Mouse (Mus musculus): ENCODE results near the gene Nlrp6. TPM values are rescaled to one million over a fixed set of nuclear protein-coding genes. Genes with fewer than 3 reads are reported as not detected.

Gene Nlrp6
- polyA plus RNA-seq, 1 experiment from 2014 or later: 0.20 TPM

GRCm38 (mm10) chr7:140897863-140898262, 22.8 kb upstream of the Nlrp6 start:
- Histone ChIP-seq H3K9me3 (no peaks in the 10 kb centered on the region), H3K27me3 (replicated peaks) (no peaks in the 10 kb centered on the region), H3K9ac (no peak overlapping the region), H3K4me3 (no peak overlapping the region), H3K36me3 (peaks cover 62% of the 10 kb centered on the region), H3K4me2 (no peak overlapping the region), H3K4me1 (peaks cover 21% of the 10 kb centered on the region), H3K27ac (replicated peaks) (no peak overlapping the region)
- ATAC-seq (ENCODE audit: extremely low read depth, insufficient number of reproducible peaks, low FRiP score, low TSS enrichment): no peak
- WGBS: 85% methylated on average over 7 of the region's 7 CpGs

- peak overlapping the region; percentile 42; the same call in 1 of the 2 replicates for H3K4me3 ChIP-seq
- H3K4me2 ChIP-seq: peak overlapping the region; percentile 59
- H3K9ac ChIP-seq: peak overlapping the region; percentile 79
- no peak for ATAC-seq (ENCODE audit: extremely low read depth, insufficient number of reproducible peaks, low FRiP score, low TSS enrichment)
- H3K36me3 ChIP-seq: peaks cover 50% of the 10 kb centered on the region
- peaks cover 21% of the 10 kb centered on the region for H3K4me1 ChIP-seq
- H3K27ac ChIP-seq (replicated peaks): peak overlapping the region; percentile 83; the same call in 1 of the 2 replicates
- WGBS: 61% methylated on average over 3 of the region's 3 CpGs
- peaks cover 2% of the 10 kb centered on the region; the same call in 1 of the 2 replicates for H3K27me3 ChIP-seq (replicated peaks)
- H3K9me3 ChIP-seq: no peaks in the 10 kb centered on the region
These were observed 21.6 kb upstream of the Nlrp6 start for GRCm38 (mm10) chr7:140899121-140899520.

- ATAC-seq (ENCODE audit: extremely low read depth, insufficient number of reproducible peaks, low FRiP score, low TSS enrichment): no peak
- 42% methylated on average over 10 of the region's 10 CpGs for WGBS
- H3K4me3 ChIP-seq: peak within 1 kb of the TSS; percentile 42
These were observed 20.5 kb upstream of the Nlrp6 start, which contains the start of gene Cox8b for GRCm38 (mm10) chr7:140900220-140900619. TSS of gene Cox8b (minus strand) at chr7:140900446.

GRCm38 (mm10) chr7:140902036-140902875, 18.4 kb upstream of the Nlrp6 start:
- ATAC-seq (ENCODE audit: extremely low read depth, insufficient number of reproducible peaks, low FRiP score, low TSS enrichment): no peak
- WGBS: 81% methylated on average over 15 of the region's 15 CpGs
- H3K36me3 ChIP-seq: peaks cover 22% of the 10 kb centered on the region
- no peak overlapping the region; the same call in 1 of the 2 replicates for H3K9ac ChIP-seq
- peaks cover 10% of the 10 kb centered on the region; the same call in 1 of the 2 replicates for H3K27me3 ChIP-seq (replicated peaks)
- no peak overlapping the region for H3K4me2 ChIP-seq
- no peaks in the 10 kb centered on the region for H3K9me3 ChIP-seq
- no peak overlapping the region for H3K27ac ChIP-seq (replicated peaks)
- peaks cover 21% of the 10 kb centered on the region for H3K4me1 ChIP-seq
- H3K4me3 ChIP-seq: no peak overlapping the region

More at GRCm38 (mm10) chr7:140900220-140900619, 20.5 kb upstream of the Nlrp6 start, which contains the start of gene Cox8b:
- H3K4me1 ChIP-seq: peaks cover 21% of the 10 kb centered on the region
- H3K36me3 ChIP-seq: peaks cover 40% of the 10 kb centered on the region
- H3K27ac ChIP-seq (replicated peaks): peak within 1 kb of the TSS; percentile 83
- H3K27me3 ChIP-seq (replicated peaks): peaks cover 6% of the 10 kb centered on the region; the same call in 1 of the 2 replicates
- H3K9ac ChIP-seq: peak within 1 kb of the TSS; percentile 79
- peak within 1 kb of the TSS; percentile 59 for H3K4me2 ChIP-seq
- H3K9me3 ChIP-seq: no peaks in the 10 kb centered on the region

DNA sequence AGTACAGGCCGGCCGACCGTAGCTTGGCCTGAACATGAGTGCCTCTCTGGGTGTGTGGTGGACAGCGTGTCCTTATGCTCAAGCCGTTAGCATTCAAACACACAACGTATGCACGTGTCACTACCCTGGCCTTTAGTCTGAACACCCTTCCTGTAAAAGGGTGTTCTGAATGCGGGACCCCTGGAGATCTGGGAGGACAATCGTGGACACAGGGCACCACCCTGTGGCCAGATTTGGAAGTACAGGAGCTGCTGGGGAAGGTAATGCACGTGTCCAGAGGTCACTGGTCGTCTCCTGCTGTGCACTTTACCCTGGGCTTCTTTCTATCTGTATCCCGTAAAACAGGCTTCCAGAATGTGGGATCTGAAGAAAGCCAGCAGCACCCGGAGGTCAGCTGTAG, 17.5 kb upstream of the Nlrp6 start:
- Histone ChIP-seq H3K9me3 (no peaks in the 10 kb centered on the region), H3K27me3 (replicated peaks) (peaks cover 10% of the 10 kb centered on the region; the same call in 1 of the 2 replicates), H3K4me1 (peaks cover 21% of the 10 kb centered on the region), H3K9ac (no peak overlapping the region), H3K4me3 (no peak overlapping the region), H3K4me2 (no peak overlapping the region), H3K27ac (replicated peaks) (no peak overlapping the region), H3K36me3 (peaks cover 13% of the 10 kb centered on the region)
- WGBS: 28% methylated on average over 13 of the region's 13 CpGs
- no peak for ATAC-seq (ENCODE audit: extremely low read depth, insufficient number of reproducible peaks, low FRiP score, low TSS enrichment)

DNA sequence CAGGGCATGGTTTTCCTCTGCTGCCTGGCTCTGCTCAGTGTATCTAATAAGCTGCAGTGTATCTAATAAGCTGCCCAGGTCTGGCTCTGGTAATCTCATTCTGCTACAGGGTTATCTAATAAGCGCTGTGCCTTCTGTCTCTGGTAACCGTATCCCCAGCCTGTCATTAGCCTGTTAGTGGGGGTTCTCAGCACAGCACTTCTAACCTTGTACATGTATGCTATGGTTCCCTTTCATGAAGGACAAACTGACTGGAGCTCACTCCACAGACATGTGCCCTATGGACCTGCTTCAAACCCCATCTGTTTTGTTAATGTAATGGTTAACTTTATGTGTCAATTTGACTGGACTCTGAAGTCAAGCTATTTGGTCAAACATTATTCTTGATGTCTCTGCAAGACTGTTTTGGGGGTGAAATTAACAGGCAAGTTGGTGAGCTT, 15.0 kb upstream of the Nlrp6 start:
- Histone ChIP-seq H3K36me3 (no peaks in the 10 kb centered on the region), H3K27ac (replicated peaks) (no peak overlapping the region)
- WGBS: 32% methylated on average over 2 of the region's 2 CpGs

GRCm38 (mm10) chr7:140907131-140907530, 13.6 kb upstream of the Nlrp6 start:
- Histone ChIP-seq H3K27ac (replicated peaks) (no peak overlapping the region), H3K36me3 (no peaks in the 10 kb centered on the region), H3K27me3 (replicated peaks) (peaks cover 18% of the 10 kb centered on the region), H3K4me3 (no peak overlapping the region), H3K9me3 (no peaks in the 10 kb centered on the region), H3K9ac (no peak overlapping the region; the same call in 1 of the 2 replicates), H3K4me2 (no peak overlapping the region), H3K4me1 (peaks cover 4% of the 10 kb centered on the region; the same call in 1 of the 2 replicates)
- WGBS: 73% methylated on average over 13 of the region's 13 CpGs
- ATAC-seq (ENCODE audit: extremely low read depth, insufficient number of reproducible peaks, low FRiP score, low TSS enrichment): no peak

More for the DNA sequence above, 15.0 kb upstream of the Nlrp6 start:
- Histone ChIP-seq H3K4me2 (no peak overlapping the region), H3K9ac (no peak overlapping the region), H3K4me3 (no peak overlapping the region), H3K4me1 (peaks cover 11% of the 10 kb centered on the region), H3K27me3 (replicated peaks) (peaks cover 15% of the 10 kb centered on the region; the same call in 1 of the 2 replicates), H3K9me3 (no peaks in the 10 kb centered on the region)
- no peak for ATAC-seq (ENCODE audit: extremely low read depth, insufficient number of reproducible peaks, low FRiP score, low TSS enrichment)

DNA sequence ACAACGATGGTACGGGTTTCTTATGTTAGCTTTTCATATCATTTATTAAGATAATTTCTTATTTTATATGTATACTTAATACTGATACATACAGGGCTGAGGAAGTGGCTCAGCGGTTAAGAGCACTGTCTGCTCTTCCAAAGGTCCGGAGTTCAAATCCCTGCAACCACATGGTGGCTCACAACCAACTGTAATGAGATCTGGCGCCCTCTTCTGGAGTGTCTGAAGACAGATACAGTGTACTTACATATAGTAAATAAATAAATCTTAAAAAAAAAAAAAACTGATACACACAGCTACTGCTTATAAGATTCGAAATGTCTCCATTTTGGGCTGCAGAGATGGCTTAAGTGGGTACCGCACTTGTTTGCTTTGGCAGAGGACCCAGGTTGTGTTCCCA, 13.0 kb upstream of the Nlrp6 start:
- H3K27me3 ChIP-seq (replicated peaks): peaks cover 23% of the 10 kb centered on the region

GRCm38 (mm10) chr7:140908181-140908580, 12.5 kb upstream of the Nlrp6 start:
- H3K4me1 ChIP-seq: peaks cover 4% of the 10 kb centered on the region; the same call in 1 of the 2 replicates
- no peak overlapping the region for H3K4me3 ChIP-seq
- H3K27me3 ChIP-seq (replicated peaks): peaks cover 27% of the 10 kb centered on the region
- no peak for ATAC-seq (ENCODE audit: extremely low read depth, insufficient number of reproducible peaks, low FRiP score, low TSS enrichment)
- no peak overlapping the region for H3K9ac ChIP-seq
- no peaks in the 10 kb centered on the region for H3K36me3 ChIP-seq
- no peak overlapping the region; the same call in 1 of the 2 replicates for H3K4me2 ChIP-seq
- no peaks in the 10 kb centered on the region for H3K9me3 ChIP-seq
- H3K27ac ChIP-seq (replicated peaks): no peak overlapping the region
- 45% methylated on average over 7 of the region's 7 CpGs for WGBS

More for the DNA sequence above, 13.0 kb upstream of the Nlrp6 start:
- Histone ChIP-seq H3K36me3 (no peaks in the 10 kb centered on the region), H3K9me3 (no peaks in the 10 kb centered on the region), H3K4me3 (no peak overlapping the region), H3K4me2 (no peak overlapping the region), H3K27ac (replicated peaks) (no peak overlapping the region), H3K9ac (no peak overlapping the region), H3K4me1 (peaks cover 4% of the 10 kb centered on the region; the same call in 1 of the 2 replicates)
- ATAC-seq (ENCODE audit: extremely low read depth, insufficient number of reproducible peaks, low FRiP score, low TSS enrichment): no peak
- 72% methylated on average over 7 of the region's 7 CpGs for WGBS

- Histone ChIP-seq H3K4me2 (peak overlapping the region; percentile 88), H3K27ac (replicated peaks) (no peak overlapping the region), H3K36me3 (no peaks in the 10 kb centered on the region), H3K4me3 (peak overlapping the region; percentile 56), H3K27me3 (replicated peaks) (peaks cover 27% of the 10 kb centered on the region), H3K9ac (peak overlapping the region; percentile 76), H3K9me3 (no peaks in the 10 kb centered on the region), H3K4me1 (peaks cover 4% of the 10 kb centered on the region; the same call in 1 of the 2 replicates)
- no peak for ATAC-seq (ENCODE audit: extremely low read depth, insufficient number of reproducible peaks, low FRiP score, low TSS enrichment)
- WGBS: 2% methylated on average over 19 of the region's 19 CpGs
These were observed 12.0 kb upstream of the Nlrp6 start for GRCm38 (mm10) chr7:140908634-140909107.

DNA sequence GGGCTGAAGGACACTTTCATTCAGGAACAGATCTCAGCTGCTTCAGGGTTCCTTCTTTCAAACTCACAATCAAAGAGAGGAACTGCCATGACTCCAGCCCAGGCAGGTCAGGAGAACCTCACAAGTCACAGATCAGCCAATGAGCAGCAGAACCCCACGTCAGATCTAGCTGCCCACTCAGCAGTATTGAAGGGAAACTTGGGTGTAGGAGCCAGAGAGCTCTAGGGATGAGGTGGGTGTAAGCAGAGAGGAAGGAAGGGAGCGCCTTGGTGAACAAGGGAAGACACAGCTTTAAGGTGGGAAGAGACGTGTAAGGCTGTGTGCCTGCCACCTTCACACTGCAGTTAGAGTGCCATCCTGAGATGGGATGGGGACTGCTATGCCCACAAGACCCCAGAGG, 8.4 kb upstream of the Nlrp6 start:
- Histone ChIP-seq H3K4me2 (no peak overlapping the region), H3K9ac (no peak overlapping the region), H3K4me3 (no peak overlapping the region), H3K36me3 (no peaks in the 10 kb centered on the region), H3K9me3 (no peaks in the 10 kb centered on the region), H3K27ac (replicated peaks) (no peak overlapping the region), H3K4me1 (peaks cover 4% of the 10 kb centered on the region; the same call in 1 of the 2 replicates), H3K27me3 (replicated peaks) (peaks cover 30% of the 10 kb centered on the region)
- ATAC-seq (ENCODE audit: extremely low read depth, insufficient number of reproducible peaks, low FRiP score, low TSS enrichment): no peak
- 47% methylated on average over 3 of the region's 3 CpGs for WGBS

Data from heart, embryonic 13.5 days (tissue).